Mouse (Mus musculus) spleen, postnatal 14 days (tissue): ENCODE results near the gene Psmd11.
A peak's percentile ranks its signal among the peaks of the same experiment; 100 is the strongest.
"Not testable (repeated sequence)": the region's sequence is repeated elsewhere in the genome, so short reads cannot be mapped to it uniquely, and the experiment has no call there.

Experiments
- DNase-seq, 2 experiments: peaks; one replicate each; pipeline ENCODE4 v3.0.0; 2021 to 2022; ENCODE audit warnings: low spot score in 2 of 2

The Psmd11 gene

GRCm38 (mm10) chr11:80429009-80429475 is 627 bp downstream of the Psmd11 start:
- DNase-seq, result peak; percentile 33 to 47

GRCm38 (mm10) chr11:80429500-80430166 is 1.2 kb downstream of the Psmd11 start:
- DNase-seq, result no peak

- no peak for DNase-seq
Observed at GRCm38 (mm10) chr11:80430366-80430910, 2.0 kb downstream of the Psmd11 start.

- no peak for DNase-seq
Observed at GRCm38 (mm10) chr11:80446916-80447315, 18.5 kb downstream of the Psmd11 start.

- DNase-seq, result no peak
Observed at GRCm38 (mm10) chr11:80449859-80450258, 21.4 kb downstream of the Psmd11 start.

GRCm38 (mm10) chr11:80452242-80452641 is 23.8 kb downstream of the Psmd11 start:
- no peak for DNase-seq

GRCm38 (mm10) chr11:80453198-80453597 is 24.8 kb downstream of the Psmd11 start:
- no peak for DNase-seq

GRCm38 (mm10) chr11:80463605-80464130 is 35.3 kb downstream of the Psmd11 start:
- DNase-seq, result not testable (repeated sequence)

- no peak for DNase-seq
Observed at GRCm38 (mm10) chr11:80471836-80472605, 43.6 kb downstream of the Psmd11 start.

- no peak for DNase-seq
Observed at GRCm38 (mm10) chr11:80474175-80474691, 45.8 kb downstream of the Psmd11 start.

GRCm38 (mm10) chr11:80474846-80475245 is 46.4 kb downstream of the Psmd11 start:
- no peak for DNase-seq

GRCm38 (mm10) chr11:80475544-80475943 is 47.1 kb downstream of the Psmd11 start:
- DNase-seq, result no peak

- peak; percentile 62 to 75 for DNase-seq
Observed at GRCm38 (mm10) chr11:80476222-80477189, 48.1 kb downstream of the Psmd11 start, which contains the start of gene Cdk5r1. Gene Cdk5r1, plus strand, starts transcription at chr11:80477023.

GRCm38 (mm10) chr11:80477341-80478199 is 49.2 kb downstream of the Psmd11 start:
- no peak for DNase-seq

- DNase-seq, result no peak
Observed at GRCm38 (mm10) chr11:80478694-80479412, 50.4 kb downstream of the Psmd11 start.

- DNase-seq, result no peak
Observed at GRCm38 (mm10) chr11:80479425-80479824, 51.0 kb downstream of the Psmd11 start.

GRCm38 (mm10) chr11:80479906-80480866 is 51.8 kb downstream of the Psmd11 start:
- DNase-seq, result no peak

- no peak for DNase-seq
Observed at GRCm38 (mm10) chr11:80481409-80482050, 53.1 kb downstream of the Psmd11 start.
